9 mouse cellular contexts compared by ENCODE assay signal in the genomic region with DNA sequence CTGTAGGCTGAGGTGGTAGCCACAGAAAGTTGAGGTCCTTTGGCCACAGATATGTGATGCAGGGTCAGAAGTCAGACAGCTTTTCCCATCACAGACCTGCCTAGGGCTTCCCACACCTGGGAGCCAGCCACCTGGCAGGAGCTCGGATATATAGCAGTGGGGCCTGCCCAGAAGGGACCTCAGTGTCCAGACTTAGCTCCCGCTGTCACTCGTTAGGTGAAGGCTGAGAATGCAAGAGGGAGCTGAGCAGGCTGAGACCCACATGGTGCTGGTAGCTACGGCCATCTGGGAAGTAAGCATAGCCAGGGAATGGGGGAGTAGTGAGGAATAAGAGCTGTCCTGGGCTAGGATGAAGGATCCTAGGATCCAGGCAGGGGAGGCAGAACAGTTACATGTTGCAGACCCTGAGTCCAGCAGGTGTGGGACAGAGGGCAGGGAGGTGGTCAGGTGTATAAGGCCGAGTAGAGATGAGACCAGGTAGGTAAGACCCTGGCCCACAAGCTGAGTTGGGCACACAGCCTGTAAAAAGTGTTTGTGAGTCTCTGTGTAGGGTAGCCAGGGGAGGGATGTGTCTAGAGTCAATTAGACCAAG. TPM values are rescaled to one million over a fixed set of nuclear protein-coding genes. Genes with fewer than 3 reads are reported as not detected.
DNase-seq lines count a peak whose midpoint lies in the region; ATAC-seq lines count a peak whose summit lies in the region.
"Had no signal": no experiment of that assay in that cellular context is flagged by ENCODE, and none has a peak within 500 bp of the region (broad histone marks: within the 10 kb centered on the region; RNA-seq: fewer than 3 reads in every experiment).

No protein-coding gene starts in this region.

- 61% methylated on average over 5 of the region's 5 CpGs for WGBS in lung, embryonic 15.5 days
- 63% methylated on average over 5 of the region's 5 CpGs for WGBS in forebrain, embryonic 15.5 days
- WGBS in limb, embryonic 13.5 days = 66% methylated on average over 5 of the region's 5 CpGs
- 66% methylated on average over 5 of the region's 5 CpGs for WGBS in stomach, embryonic 15.5 days

- no peak for DNase-seq in lung, postnatal 14 days
- DNase-seq in adrenal gland, adult 18-20 months (ENCODE audit: low spot score in 2 of 2) = no peak
- DNase-seq in thymus, postnatal 14 days = no peak
- DNase-seq: adrenal gland, postnatal 14 days had no signal

- peak overlapping the region; percentile 97 for H3K9ac ChIP-seq in lung, embryonic 15.5 days
- H3K9ac ChIP-seq in forebrain, embryonic 15.5 days (replicated peaks) = peak overlapping the region; percentile 93
- peak overlapping the region; percentile 96 for H3K9ac ChIP-seq in limb, embryonic 13.5 days
- peak overlapping the region; percentile 12; the same call in 1 of the 2 replicates for H3K9ac ChIP-seq in stomach, embryonic 15.5 days

- peaks cover 41% of the 10 kb centered on the region for H3K4me1 ChIP-seq in lung, embryonic 15.5 days
- peaks cover 30% of the 10 kb centered on the region for H3K4me1 ChIP-seq in forebrain, embryonic 15.5 days
- peaks cover 35% of the 10 kb centered on the region for H3K4me1 ChIP-seq in limb, embryonic 13.5 days
- peaks cover 39% of the 10 kb centered on the region for H3K4me1 ChIP-seq in stomach, embryonic 15.5 days

- ATAC-seq in lung, embryonic 15.5 days (ENCODE audit: borderline replicate concordance, extremely low read depth, low FRiP score, low TSS enrichment) = no peak
- ATAC-seq in forebrain, embryonic 15.5 days (replicated peaks) = no peak
- no peak for ATAC-seq in limb, embryonic 13.5 days (ENCODE audit: low FRiP score, low read depth)
- no peak for ATAC-seq in stomach, embryonic 15.5 days (ENCODE audit: insufficient read depth, low FRiP score, low read depth)

- no peak overlapping the region for H3K27ac ChIP-seq in lung, embryonic 15.5 days
- H3K27ac ChIP-seq in forebrain, embryonic 15.5 days (replicated peaks) = no peak overlapping the region
- H3K27ac ChIP-seq in limb, embryonic 13.5 days = no peak overlapping the region
- no peak overlapping the region for H3K27ac ChIP-seq in stomach, embryonic 15.5 days

- no peaks in the 10 kb centered on the region for H3K9me3 ChIP-seq in lung, embryonic 15.5 days
- no peaks in the 10 kb centered on the region for H3K9me3 ChIP-seq in forebrain, embryonic 15.5 days
- no peaks in the 10 kb centered on the region for H3K9me3 ChIP-seq in limb, embryonic 13.5 days
- H3K9me3 ChIP-seq in stomach, embryonic 15.5 days = no peaks in the 10 kb centered on the region

- H3K27me3 ChIP-seq in lung, embryonic 15.5 days = no peaks in the 10 kb centered on the region
- no peaks in the 10 kb centered on the region for H3K27me3 ChIP-seq in forebrain, embryonic 15.5 days
- no peaks in the 10 kb centered on the region for H3K27me3 ChIP-seq in limb, embryonic 13.5 days
- no peaks in the 10 kb centered on the region for H3K27me3 ChIP-seq in stomach, embryonic 15.5 days (replicated peaks)

- H3K4me2 ChIP-seq in lung, embryonic 15.5 days = peak overlapping the region; percentile 93
- peak overlapping the region; percentile 95 for H3K4me2 ChIP-seq in forebrain, embryonic 15.5 days (replicated peaks)
- peak overlapping the region; percentile 89 for H3K4me2 ChIP-seq in limb, embryonic 13.5 days (replicated peaks)
- peak overlapping the region; percentile 89 for H3K4me2 ChIP-seq in stomach, embryonic 15.5 days

- peak overlapping the region; percentile 90 for H3K4me3 ChIP-seq in lung, embryonic 15.5 days
- peak overlapping the region; percentile 95 for H3K4me3 ChIP-seq in forebrain, embryonic 15.5 days
- peak overlapping the region; percentile 92 for H3K4me3 ChIP-seq in limb, embryonic 13.5 days
- H3K4me3 ChIP-seq in stomach, embryonic 15.5 days (replicated peaks) = peak overlapping the region; percentile 90

- H3K36me3 ChIP-seq in lung, embryonic 15.5 days = 0 out of 2 replicates have a peak, but pooled peaks cover 13% of the 10 kb centered on the region
- H3K36me3 ChIP-seq in forebrain, embryonic 15.5 days = no peaks in the 10 kb centered on the region; the same call in 1 of the 2 replicates
- peaks cover 34% of the 10 kb centered on the region for H3K36me3 ChIP-seq in limb, embryonic 13.5 days
- peaks cover 8% of the 10 kb centered on the region for H3K36me3 ChIP-seq in stomach, embryonic 15.5 days

RNA-seq across cellular contexts. Expression of gene Cables2, which starts 1.4 kb away (rescaled TPM):
- 14.1 and 16.5 TPM in 2 replicates for polyA plus RNA-seq in lung, embryonic 15.5 days (2015; fragmentation: Nextera tagmentation; extraction: Ambion mirVana)
- polyA plus RNA-seq in forebrain, embryonic 15.5 days (2015; fragmentation: Nextera tagmentation; extraction: Ambion mirVana) = 18.4 and 21.6 TPM in 2 replicates
- 14.7 and 16.6 TPM in 2 replicates for polyA plus RNA-seq in limb, embryonic 13.5 days (2015; fragmentation: Nextera tagmentation; extraction: Ambion mirVana)
- 14.5 and 15.2 TPM in 2 replicates for polyA plus RNA-seq in stomach, embryonic 15.5 days (2015; fragmentation: Nextera tagmentation; extraction: Ambion mirVana)
- 10 to 100 TPM; 12.1 to 15.6 TPM for total RNA-seq in adrenal gland, adult 18-20 months (2021)

RNA-seq across cellular contexts. Expression of gene Rps21, which starts 14.7 kb away (rescaled TPM):
- 477 and 524 TPM in 2 replicates for polyA plus RNA-seq in lung, embryonic 15.5 days (2015; fragmentation: Nextera tagmentation; extraction: Ambion mirVana)
- 407 and 432 TPM in 2 replicates for polyA plus RNA-seq in forebrain, embryonic 15.5 days (2015; fragmentation: Nextera tagmentation; extraction: Ambion mirVana)
- polyA plus RNA-seq in limb, embryonic 13.5 days (2015; fragmentation: Nextera tagmentation; extraction: Ambion mirVana) = 572 and 605 TPM in 2 replicates
- 516 and 531 TPM in 2 replicates for polyA plus RNA-seq in stomach, embryonic 15.5 days (2015; fragmentation: Nextera tagmentation; extraction: Ambion mirVana)
- 100 to 1,000 TPM; 777 to 810 TPM for total RNA-seq in adrenal gland, adult 18-20 months (2021)

RNA-seq across cellular contexts. Expression of gene Rbbp8nl, which starts 17.8 kb away (rescaled TPM):
- polyA plus RNA-seq in lung, embryonic 15.5 days (2015; fragmentation: Nextera tagmentation; extraction: Ambion mirVana) = 2.3 and 3.1 TPM in 2 replicates
- polyA plus RNA-seq in forebrain, embryonic 15.5 days (2015; fragmentation: Nextera tagmentation; extraction: Ambion mirVana) = not detected in 2 replicates
- 1.00 and 1.2 TPM in 2 replicates for polyA plus RNA-seq in limb, embryonic 13.5 days (2015; fragmentation: Nextera tagmentation; extraction: Ambion mirVana)
- polyA plus RNA-seq in stomach, embryonic 15.5 days (2015; fragmentation: Nextera tagmentation; extraction: Ambion mirVana) = 3.1 and 3.4 TPM in 2 replicates
- not detected for total RNA-seq in adrenal gland, adult 18-20 months (2021)
- total RNA-seq: adrenal gland, postnatal 14 days; gastrocnemius, postnatal 4 days had no signal

RNA-seq across cellular contexts. Expression of gene Lama5, which starts 46.2 kb away (rescaled TPM):
- polyA plus RNA-seq in lung, embryonic 15.5 days (2015; fragmentation: Nextera tagmentation; extraction: Ambion mirVana) = 79.0 and 83.2 TPM in 2 replicates
- polyA plus RNA-seq in forebrain, embryonic 15.5 days (2015; fragmentation: Nextera tagmentation; extraction: Ambion mirVana) = 3.0 and 3.1 TPM in 2 replicates
- 15.6 and 15.8 TPM in 2 replicates for polyA plus RNA-seq in limb, embryonic 13.5 days (2015; fragmentation: Nextera tagmentation; extraction: Ambion mirVana)
- polyA plus RNA-seq in stomach, embryonic 15.5 days (2015; fragmentation: Nextera tagmentation; extraction: Ambion mirVana) = 45.6 and 47.5 TPM in 2 replicates
- 10 to 100 TPM; 31.5 to 61.3 TPM for total RNA-seq in adrenal gland, adult 18-20 months (2021)

Comparison
In these comparisons a context has a peak if more than half of its experiments do, and no peak if none do; other contexts are left out.
1. H3K9ac ChIP-seq: peak in every context shown above with its lines; median percentile 97 in lung, embryonic 15.5 days; 96 in limb, embryonic 13.5 days; 93 in forebrain, embryonic 15.5 days; 12 in stomach, embryonic 15.5 days.